Mouse (Mus musculus) lung, embryonic 16.5 days (tissue): ENCODE measurements around the gene Unc5c. TPM values are rescaled to one million over a fixed set of nuclear protein-coding genes. Genes with fewer than 3 reads are reported as not detected.

ENCODE experiments used
- ATAC-seq: fragments of 200-750 bp; cut with Nextera tagmentation; 2 replicates; pipeline ENCODE4 v1.8.0; 2017; ENCODE audit warnings: low read depth, mild to moderate bottlenecking, moderate library complexity
- H3K27ac ChIP-seq: fragments of 300-500 bp; sonication (generic); 2 replicates; pipeline ENCODE4 v1.5.1; 2014; ENCODE audit warnings: mild to moderate bottlenecking, control low read depth, low read length
- H3K27me3 ChIP-seq: fragments of 300-500 bp; sonication (generic); 2 replicates; pipeline ENCODE4 v1.6.1; 2014; ENCODE audit warnings: low read depth, low read length, mixed read lengths; ENCODE audit not compliant: control insufficient read depth, insufficient read depth
- H3K36me3 ChIP-seq: fragments of 300-500 bp; sonication (generic); 2 replicates; pipeline ENCODE4 v1.6.1; 2014; ENCODE audit warnings: low read length; ENCODE audit not compliant: control insufficient read depth, insufficient read depth
- H3K4me1 ChIP-seq: fragments of 300-500 bp; sonication (generic); replicated peaks from 2 replicates; pipeline ENCODE4 v1.6.1; 2014; ENCODE audit warnings: low read length, mixed read lengths; ENCODE audit not compliant: control insufficient read depth, insufficient read depth
- H3K4me2 ChIP-seq: fragments of 300-500 bp; sonication (generic); 2 replicates; pipeline ENCODE4 v1.6.1; 2014; ENCODE audit warnings: low read depth, low read length, control low read depth
- H3K4me3 ChIP-seq: fragments of 300-500 bp; sonication (generic); 2 replicates; pipeline ENCODE4 v1.5.1; 2014; ENCODE audit warnings: mild to moderate bottlenecking, low read length, control low read depth
- H3K9ac ChIP-seq: fragments of 300-500 bp; sonication (generic); 2 replicates; pipeline ENCODE4 v1.6.1; 2014; ENCODE audit warnings: low read length, control low read depth
- H3K9me3 ChIP-seq: fragments of 300-500 bp; sonication (generic); 2 replicates; pipeline ENCODE4 v1.6.1; 2016; ENCODE audit warnings: low read length; ENCODE audit not compliant: control insufficient read depth
- WGBS: fragments of 180-500 bp; shearing (Covaris S2); extraction: QIAGEN DNeasy Blood & Tissue Kit; methylation state at CpG from one replicate; pipeline ENCODE4 v1.1.7; 2014; 5-methylcytosine and 5-hydroxymethylcytosine counted together
- polyA plus RNA-seq: library from polyadenylated mRNA; unstranded; fragments of >200 nt; fragmentation: Nextera tagmentation; extraction: Ambion mirVana; gene quantifications from 2 replicates; pipeline ENCODE4 v1.2.1, GENCODE M21; 2015

Unc5c gene
- polyA plus RNA-seq, 1 experiment from 2014 or later, result 16.6 TPM

DNA sequence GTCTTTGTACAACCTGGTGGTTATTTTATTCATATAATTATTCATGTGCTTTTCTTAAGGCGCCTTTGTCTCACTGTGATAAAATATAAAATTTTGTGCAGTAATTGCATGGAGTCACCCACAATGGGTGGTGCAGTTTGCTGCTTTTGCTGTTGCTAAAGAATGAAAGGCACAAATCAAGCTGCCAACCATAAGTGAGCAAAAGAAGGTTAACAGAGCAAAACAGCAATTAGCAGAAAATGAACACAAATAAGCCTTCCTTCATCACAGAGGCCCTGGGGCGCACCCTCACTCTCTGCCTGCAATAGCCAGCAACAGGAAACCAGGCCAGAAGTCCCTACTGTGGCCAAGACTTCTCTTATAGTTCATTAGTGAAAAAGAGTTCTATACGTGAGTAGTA lies 185.6 kb downstream of the Unc5c start:
- no peak for ATAC-seq
- Histone ChIP-seq H3K27ac (no peak overlapping the region), H3K4me3 (no peak overlapping the region), H3K4me2 (no peak overlapping the region), H3K36me3 (no peaks in the 10 kb centered on the region), H3K4me1 (no peaks in the 10 kb centered on the region), H3K27me3 (no peaks in the 10 kb centered on the region), H3K9ac (no peak overlapping the region), H3K9me3 (no peaks in the 10 kb centered on the region)
- WGBS, result 97% methylated on average over 3 of the region's 3 CpGs

GRCm38 (mm10) chr3:141653915-141654314 lies 188.9 kb downstream of the Unc5c start:
- Histone ChIP-seq H3K9me3 (no peaks in the 10 kb centered on the region), H3K36me3 (no peaks in the 10 kb centered on the region), H3K27me3 (no peaks in the 10 kb centered on the region), H3K27ac (no peak overlapping the region), H3K4me2 (no peak overlapping the region), H3K4me1 (0 out of 2 replicates have a peak, but pooled peaks cover 1% of the 10 kb centered on the region), H3K4me3 (no peak overlapping the region), H3K9ac (no peak overlapping the region)
- ATAC-seq, result no peak
- WGBS, result 74% methylated on average over 1 of the region's 1 CpGs

DNA sequence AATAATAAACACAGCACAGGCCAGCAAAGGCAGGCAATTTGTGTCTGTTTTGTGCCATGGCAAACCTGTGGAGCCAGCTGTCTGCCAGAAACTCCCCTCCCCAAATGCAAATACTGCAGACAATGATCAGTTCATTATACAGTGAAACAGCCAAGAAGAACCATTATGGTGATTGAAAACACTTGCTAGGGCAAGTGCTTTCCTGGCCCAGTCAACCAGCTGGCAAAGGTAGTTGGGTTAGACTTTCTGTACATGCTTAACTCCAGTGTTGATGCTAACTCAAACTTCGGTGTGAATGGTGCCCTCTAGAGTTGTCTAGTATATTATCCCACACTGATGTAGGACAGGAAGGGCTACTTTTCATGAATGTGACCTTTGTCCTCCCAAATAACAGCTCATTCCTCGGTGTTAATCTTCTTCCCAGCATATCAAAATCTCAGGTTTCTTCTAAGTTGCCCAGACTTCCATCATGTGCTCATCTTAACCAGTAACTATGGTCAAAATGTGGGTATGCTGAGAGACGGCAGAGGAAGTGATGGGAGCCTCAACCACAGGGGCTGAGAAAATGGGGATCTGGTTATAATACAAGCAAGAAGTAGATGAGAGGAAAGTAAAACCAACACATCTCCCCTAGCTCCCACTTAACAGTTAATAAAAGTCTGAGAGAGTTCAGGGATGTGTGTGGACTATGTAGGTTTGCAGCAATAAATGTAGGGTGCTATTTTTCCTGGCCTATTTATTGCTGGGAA lies 194.2 kb downstream of the Unc5c start:
- 51% methylated on average over 3 of the region's 3 CpGs for WGBS
- Histone ChIP-seq H3K27me3 (no peaks in the 10 kb centered on the region), H3K9me3 (no peaks in the 10 kb centered on the region), H3K4me2 (no peak overlapping the region), H3K9ac (no peak overlapping the region), H3K4me1 (0 out of 2 replicates have a peak, but pooled peaks cover 2% of the 10 kb centered on the region), H3K36me3 (no peaks in the 10 kb centered on the region), H3K4me3 (no peak overlapping the region), H3K27ac (no peak overlapping the region)
- no peak for ATAC-seq

- Histone ChIP-seq H3K9ac (no peak overlapping the region), H3K27ac (no peak overlapping the region), H3K9me3 (no peaks in the 10 kb centered on the region), H3K36me3 (no peaks in the 10 kb centered on the region), H3K4me2 (no peak overlapping the region), H3K4me1 (0 out of 2 replicates have a peak, but pooled peaks cover 2% of the 10 kb centered on the region), H3K4me3 (no peak overlapping the region), H3K27me3 (no peaks in the 10 kb centered on the region)
- ATAC-seq, result peak; percentile 43
- WGBS, result 27% methylated on average over 15 of the region's 15 CpGs
Observed at GRCm38 (mm10) chr3:141660065-141661062, 195.3 kb downstream of the Unc5c start.

- H3K27ac ChIP-seq, result no peak overlapping the region
- no peak overlapping the region for H3K4me3 ChIP-seq
- H3K27me3 ChIP-seq, result no peaks in the 10 kb centered on the region
- H3K4me1 ChIP-seq, result no peaks in the 10 kb centered on the region
- H3K9me3 ChIP-seq, result no peaks in the 10 kb centered on the region
- no peak overlapping the region for H3K9ac ChIP-seq
- no peak for ATAC-seq
- H3K36me3 ChIP-seq, result no peaks in the 10 kb centered on the region
- WGBS, result 56% methylated on average over 2 of the region's 2 CpGs
- no peak overlapping the region for H3K4me2 ChIP-seq
Observed at GRCm38 (mm10) chr3:141689113-141689512, 224.1 kb downstream of the Unc5c start.

GRCm38 (mm10) chr3:141690676-141691075 lies 225.7 kb downstream of the Unc5c start:
- no peak for ATAC-seq
- 85% methylated on average over 1 of the region's 1 CpGs for WGBS
- no peaks in the 10 kb centered on the region for H3K36me3 ChIP-seq

DNA sequence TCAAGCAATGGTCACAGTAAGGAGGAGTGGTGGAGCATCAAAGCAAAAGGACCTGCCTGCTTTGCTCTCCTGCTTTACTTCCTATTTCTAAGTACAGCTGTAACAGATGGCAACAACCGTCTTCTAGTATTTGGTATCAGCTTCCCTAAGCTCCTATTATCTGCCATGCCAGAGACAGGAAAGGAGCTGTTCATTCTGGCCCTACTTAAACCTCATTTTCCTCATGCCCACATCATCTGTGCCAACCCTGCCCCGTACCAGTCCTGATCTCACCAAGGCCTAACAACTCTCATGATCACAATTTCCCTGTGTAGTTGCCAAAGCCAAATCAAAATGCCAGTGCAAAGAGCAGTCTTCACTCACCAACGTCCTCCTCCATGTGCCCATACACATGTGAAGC lies 226.4 kb downstream of the Unc5c start:
- Histone ChIP-seq H3K9ac (no peak overlapping the region), H3K36me3 (no peaks in the 10 kb centered on the region), H3K4me1 (no peaks in the 10 kb centered on the region), H3K27ac (no peak overlapping the region), H3K27me3 (no peaks in the 10 kb centered on the region), H3K4me3 (no peak overlapping the region), H3K4me2 (no peak overlapping the region), H3K9me3 (no peaks in the 10 kb centered on the region)
- no peak for ATAC-seq
- WGBS, result 77% methylated on average over 3 of the region's 3 CpGs

More at GRCm38 (mm10) chr3:141690676-141691075, 225.7 kb downstream of the Unc5c start:
- Histone ChIP-seq H3K4me3 (no peak overlapping the region), H3K27ac (no peak overlapping the region), H3K27me3 (no peaks in the 10 kb centered on the region), H3K4me2 (no peak overlapping the region), H3K9me3 (no peaks in the 10 kb centered on the region), H3K4me1 (no peaks in the 10 kb centered on the region), H3K9ac (no peak overlapping the region)

DNA sequence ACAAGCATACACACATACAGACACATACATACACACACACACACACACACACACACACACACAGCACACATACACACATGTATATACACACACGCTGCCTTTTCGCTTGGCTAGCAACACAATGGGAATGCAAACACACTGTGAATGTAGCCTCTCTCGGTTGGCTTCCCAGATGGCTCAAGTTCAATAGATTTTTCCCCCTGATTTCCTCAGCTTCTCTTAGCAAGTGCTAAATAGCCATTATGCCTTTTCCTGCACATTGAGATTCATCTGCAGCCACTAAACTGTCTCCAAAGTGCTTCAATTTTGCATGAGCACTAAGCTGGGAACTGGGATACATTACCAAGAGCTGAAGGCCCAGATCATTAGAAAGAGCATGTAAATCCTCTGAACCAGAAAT lies 226.8 kb downstream of the Unc5c start:
- Histone ChIP-seq H3K36me3 (no peaks in the 10 kb centered on the region), H3K9ac (no peak overlapping the region), H3K27me3 (no peaks in the 10 kb centered on the region), H3K27ac (no peak overlapping the region), H3K4me1 (no peaks in the 10 kb centered on the region), H3K9me3 (no peaks in the 10 kb centered on the region), H3K4me2 (no peak overlapping the region), H3K4me3 (no peak overlapping the region)
- WGBS, result 68% methylated on average over 3 of the region's 3 CpGs
- no peak for ATAC-seq

DNA sequence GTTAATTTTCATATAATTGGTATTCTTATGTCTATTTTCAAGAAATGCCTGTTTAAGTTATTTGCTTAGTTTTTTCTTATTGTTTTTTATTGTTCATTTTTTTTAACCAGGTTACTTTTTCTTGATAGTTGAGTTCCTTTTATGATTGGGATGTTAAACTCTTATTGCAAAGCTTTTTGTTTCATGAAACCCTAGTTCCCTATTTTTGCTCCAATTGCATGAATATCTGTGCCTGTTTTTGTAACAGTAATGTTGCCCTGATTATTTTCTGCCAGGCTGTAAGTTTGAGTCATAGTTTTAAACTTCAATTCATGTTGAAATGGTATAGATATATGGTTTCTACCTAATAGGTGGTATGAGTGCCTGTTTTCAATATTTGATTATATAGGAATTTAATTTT lies 234.2 kb downstream of the Unc5c start:
- no peak overlapping the region for H3K27ac ChIP-seq
- ATAC-seq, result no peak
- H3K36me3 ChIP-seq, result no peaks in the 10 kb centered on the region
- H3K27me3 ChIP-seq, result no peaks in the 10 kb centered on the region
- H3K4me1 ChIP-seq, result no peaks in the 10 kb centered on the region
- no peak overlapping the region for H3K9ac ChIP-seq
- no peaks in the 10 kb centered on the region for H3K9me3 ChIP-seq
- no peak overlapping the region for H3K4me3 ChIP-seq
- no peak overlapping the region for H3K4me2 ChIP-seq
